Comparison of ENCODE assay signal across 9 mouse cellular contexts in the genomic region with DNA sequence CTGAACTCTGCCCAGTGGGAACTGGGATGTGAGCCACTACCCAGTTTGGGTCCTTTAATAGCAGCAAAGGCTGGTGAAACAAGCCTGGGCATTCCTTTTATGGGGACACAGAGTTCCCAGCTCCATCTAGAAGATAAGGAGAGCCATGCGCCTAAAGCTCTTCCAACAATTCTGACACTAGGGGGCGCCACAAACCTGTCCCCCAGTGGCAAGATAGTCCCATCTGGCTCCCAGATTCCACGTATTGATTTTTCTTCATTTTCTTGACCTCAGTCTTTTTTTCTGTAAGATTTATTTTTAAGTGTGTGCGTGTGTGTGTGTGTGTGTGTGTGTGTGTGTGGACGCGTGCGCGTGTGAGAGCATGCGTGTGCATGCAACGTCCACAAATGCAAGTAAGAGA. TPM values are rescaled to one million over a fixed set of nuclear protein-coding genes. Genes with fewer than 3 reads are reported as not detected.
DNase-seq lines count a peak whose midpoint lies in the region; ATAC-seq and TF ChIP-seq lines count a peak whose summit lies in the region.
"Had no signal": no experiment of that assay in that cellular context is flagged by ENCODE, and none has a peak within 500 bp of the region (broad histone marks: within the 10 kb centered on the region; RNA-seq: fewer than 3 reads in every experiment).

No protein-coding gene starts in this region.

- H3K9ac ChIP-seq in embryonic facial prominence, embryonic 15.5 days: no peak overlapping the region
- H3K9ac ChIP-seq: liver, embryonic 13.5 days had no signal

- no peaks in the 10 kb centered on the region for H3K36me3 ChIP-seq in embryonic facial prominence, embryonic 15.5 days
- H3K36me3 ChIP-seq: liver, embryonic 13.5 days had no signal

- H3K4me2 ChIP-seq in embryonic facial prominence, embryonic 15.5 days (replicated peaks): no peak overlapping the region
- H3K4me2 ChIP-seq: liver, embryonic 13.5 days had no signal

- TF ChIP-seq CTCF in lung, adult 2 months (IDR thresholded peaks at IDR 0.05; ENCODE audit: insufficient read depth, low read length): peak; percentile 41

- H3K4me3 ChIP-seq in embryonic facial prominence, embryonic 15.5 days (replicated peaks): no peak overlapping the region
- H3K4me3 ChIP-seq in lung, adult 2 months (replicated peaks; ENCODE audit: extremely low read depth, low read depth, low read length): no peak overlapping the region
- H3K4me3 ChIP-seq: liver, embryonic 13.5 days had no signal

- H3K27ac ChIP-seq in embryonic facial prominence, embryonic 15.5 days (replicated peaks): peak overlapping the region; percentile 73
- H3K27ac ChIP-seq: liver, embryonic 13.5 days had no signal

- H3K9me3 ChIP-seq in embryonic facial prominence, embryonic 15.5 days (replicated peaks): no peaks in the 10 kb centered on the region

- peak; percentile 10 for DNase-seq in cerebellum, adult 9-10 months
- no peak for DNase-seq in cerebellum, adult 11 months
- peak; percentile 10 to 39 for DNase-seq in left cerebral cortex, adult 18-20 months (ENCODE audit: low spot score in 2 of 2)
- no peak for DNase-seq in left cerebral cortex, adult 8-10 months (ENCODE audit: low spot score in 2 of 2)
- peak; percentile 49 for DNase-seq in WW6 (ENCODE audit: low read depth, low spot score)
- peak; percentile 45 for DNase-seq in lung, adult 2 months
- DNase-seq: liver, embryonic 13.5 days had no signal

- TF ChIP-seq POLR2A in lung, adult 2 months (IDR thresholded peaks at IDR 0.05; ENCODE audit: borderline replicate concordance, extremely low read depth, low read depth, low read length): no peak

- ATAC-seq in embryonic facial prominence, embryonic 15.5 days (ENCODE audit: insufficient number of reproducible peaks, low FRiP score, low TSS enrichment, low read depth): no peak
- no peak for ATAC-seq in granulocyte monocyte progenitor cell, adult 5-6 weeks (replicated peaks; ENCODE audit: poor library complexity, severe bottlenecking)

- H3K27me3 ChIP-seq in embryonic facial prominence, embryonic 15.5 days: no peaks in the 10 kb centered on the region
- H3K27me3 ChIP-seq: liver, embryonic 13.5 days had no signal

- WGBS in embryonic facial prominence, embryonic 15.5 days: 67% methylated on average over 10 of the region's 10 CpGs
- WGBS in lung, adult 2 months: 70% methylated on average over 10 of the region's 10 CpGs

- peaks cover 11% of the 10 kb centered on the region for H3K4me1 ChIP-seq in embryonic facial prominence, embryonic 15.5 days
- H3K4me1 ChIP-seq in lung, adult 2 months (ENCODE audit: control insufficient read depth, insufficient read depth, low read length): 0 out of 2 replicates have a peak, but pooled peaks cover 4% of the 10 kb centered on the region
- H3K4me1 ChIP-seq: liver, embryonic 13.5 days had no signal

RNA-seq across cellular contexts. Expression of a gene that starts 10.3 kb away (rescaled TPM):
- total RNA-seq in left cerebral cortex, adult 18-20 months (2021): not detected
- total RNA-seq in left cerebral cortex, adult 8-10 months (2022): under 1 TPM in 1 of 4 experiments, not detected in 3; 0.42 TPM
- polyA plus RNA-seq in embryonic facial prominence, embryonic 15.5 days (2015; fragmentation: Nextera tagmentation; extraction: Ambion mirVana): not detected in 2 replicates
- polyA plus RNA-seq in lung, adult 2 months (2012; rRNA removed): 0.13 TPM in 1 of 2 replicates, not detected in the other
- total RNA-seq in granulocyte monocyte progenitor cell, adult 5-6 weeks (2014; fragmentation: Nextera tagmentation): not detected in 2 replicates
- total RNA-seq in granulocyte monocyte progenitor cell, adult 5-6 weeks (2017): not detected in 2 replicates
- polyA plus RNA-seq: liver, embryonic 13.5 days had no signal

RNA-seq across cellular contexts. Expression of a gene that starts 30.6 kb away (rescaled TPM):
- 1 to 10 TPM in 1 of 2 experiments, under 1 TPM in 1; 0.44 to 1.1 TPM for total RNA-seq in left cerebral cortex, adult 18-20 months (2021)
- under 1 TPM; 0.39 to 0.91 (median 0.81) TPM for total RNA-seq in left cerebral cortex, adult 8-10 months (2022)
- polyA plus RNA-seq in embryonic facial prominence, embryonic 15.5 days (2015; fragmentation: Nextera tagmentation; extraction: Ambion mirVana): 0.09 and 0.31 TPM in 2 replicates
- 5.7 and 9.4 TPM in 2 replicates for polyA plus RNA-seq in lung, adult 2 months (2012; rRNA removed)
- not detected in 2 replicates for total RNA-seq in granulocyte monocyte progenitor cell, adult 5-6 weeks (2014; fragmentation: Nextera tagmentation)
- not detected in 2 replicates for total RNA-seq in granulocyte monocyte progenitor cell, adult 5-6 weeks (2017)
- polyA plus RNA-seq: liver, embryonic 13.5 days had no signal

RNA-seq across cellular contexts. Expression of a gene that starts 33.5 kb away (rescaled TPM):
- 1 to 10 TPM in 1 of 2 experiments, under 1 TPM in 1; 0.61 to 1.5 TPM for total RNA-seq in left cerebral cortex, adult 18-20 months (2021)
- total RNA-seq in left cerebral cortex, adult 8-10 months (2022): under 1 TPM; 0.60 to 0.91 (median 0.75) TPM
- 0.99 and 1.2 TPM in 2 replicates for polyA plus RNA-seq in embryonic facial prominence, embryonic 15.5 days (2015; fragmentation: Nextera tagmentation; extraction: Ambion mirVana)
- polyA plus RNA-seq in lung, adult 2 months (2012; rRNA removed): 14.4 and 15.1 TPM in 2 replicates
- total RNA-seq in granulocyte monocyte progenitor cell, adult 5-6 weeks (2014; fragmentation: Nextera tagmentation): not detected in 2 replicates
- total RNA-seq in granulocyte monocyte progenitor cell, adult 5-6 weeks (2017): not detected in 2 replicates

RNA-seq across cellular contexts. Expression of a gene that starts 50.4 kb away (rescaled TPM):
- under 1 TPM in 1 of 2 experiments, not detected in 1; 0.12 TPM for total RNA-seq in left cerebral cortex, adult 18-20 months (2021)
- total RNA-seq in left cerebral cortex, adult 8-10 months (2022): not detected
- not detected in 2 replicates for polyA plus RNA-seq in embryonic facial prominence, embryonic 15.5 days (2015; fragmentation: Nextera tagmentation; extraction: Ambion mirVana)
- 0.37 and 0.67 TPM in 2 replicates for polyA plus RNA-seq in lung, adult 2 months (2012; rRNA removed)
- not detected in 2 replicates for total RNA-seq in granulocyte monocyte progenitor cell, adult 5-6 weeks (2014; fragmentation: Nextera tagmentation)
- not detected in 2 replicates for total RNA-seq in granulocyte monocyte progenitor cell, adult 5-6 weeks (2017)
- polyA plus RNA-seq: liver, embryonic 13.5 days had no signal

RNA-seq across cellular contexts. Expression of a gene that starts 59.9 kb away (rescaled TPM):
- total RNA-seq in left cerebral cortex, adult 18-20 months (2021): not detected
- not detected for total RNA-seq in left cerebral cortex, adult 8-10 months (2022)
- not detected in 2 replicates for polyA plus RNA-seq in embryonic facial prominence, embryonic 15.5 days (2015; fragmentation: Nextera tagmentation; extraction: Ambion mirVana)
- polyA plus RNA-seq in lung, adult 2 months (2012; rRNA removed): not detected in 2 replicates
- total RNA-seq in granulocyte monocyte progenitor cell, adult 5-6 weeks (2014; fragmentation: Nextera tagmentation): not detected in 2 replicates
- total RNA-seq in granulocyte monocyte progenitor cell, adult 5-6 weeks (2017): not detected in 2 replicates
- polyA plus RNA-seq: liver, embryonic 13.5 days had no signal

Comparison
In these comparisons a context has a peak if more than half of its experiments do, and no peak if none do; other contexts are left out.
1. DNase-seq: peak in cerebellum, adult 9-10 months (single experiment), left cerebral cortex, adult 18-20 months (2 of 2), WW6 (single experiment) and lung, adult 2 months (single experiment); none in cerebellum, adult 11 months (single experiment) and left cerebral cortex, adult 8-10 months (0 of 2).